Mouse (Mus musculus): Measurements from ENCODE around the gene Rhoq. TPM values are rescaled to one million over a fixed set of nuclear protein-coding genes. Genes with fewer than 3 reads are reported as not detected.

The Rhoq gene
- polyA plus RNA-seq, 1 experiment from 2014 or later, result 18.7 TPM

DNA sequence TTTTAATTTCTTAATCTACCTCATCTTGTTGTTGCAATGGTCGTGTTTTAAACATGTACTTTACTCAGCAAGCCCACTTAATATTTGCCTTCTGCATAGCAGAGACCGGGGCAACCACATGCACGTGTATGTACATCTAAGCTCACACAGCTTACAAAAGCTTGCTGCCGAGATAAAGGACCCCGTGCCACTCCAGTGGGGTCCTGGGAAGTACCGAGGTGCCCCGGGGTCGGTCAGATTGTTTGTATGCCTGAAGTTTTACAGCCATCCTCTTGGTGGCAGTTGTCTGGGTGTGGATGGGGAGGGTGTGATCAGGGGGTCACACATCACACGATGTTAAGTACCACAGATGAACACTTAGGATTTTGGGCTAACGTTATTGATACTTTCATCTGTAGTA lies 3.2 kb downstream of the Rhoq start:
- no peak overlapping the region for H3K27ac ChIP-seq (ENCODE audit: low read depth)
- H3K9ac ChIP-seq (ENCODE audit: low read length), result no peak overlapping the region
- no peak overlapping the region for H3K4me3 ChIP-seq (ENCODE audit: low read depth, low read length)
- peaks cover 20% of the 10 kb centered on the region for H3K36me3 ChIP-seq (ENCODE audit: control insufficient read depth, insufficient read depth, low read length)
- ATAC-seq (replicated peaks; ENCODE audit: low FRiP score, low TSS enrichment, low read depth), result no peak
- WGBS, result 82% methylated on average over 10 of the region's 10 CpGs
- H3K4me2 ChIP-seq (ENCODE audit: low read length), result no peak overlapping the region
- H3K4me1 ChIP-seq (replicated peaks; ENCODE audit: control insufficient read depth, insufficient read depth, low read length), result peaks cover 16% of the 10 kb centered on the region
- no peak for DNase-seq (ENCODE audit: low spot score)
- no peaks in the 10 kb centered on the region for H3K27me3 ChIP-seq (replicated peaks; ENCODE audit: control insufficient read depth, insufficient read depth, low read length)
- H3K9me3 ChIP-seq (ENCODE audit: control insufficient read depth, low read length), result no peaks in the 10 kb centered on the region

DNA sequence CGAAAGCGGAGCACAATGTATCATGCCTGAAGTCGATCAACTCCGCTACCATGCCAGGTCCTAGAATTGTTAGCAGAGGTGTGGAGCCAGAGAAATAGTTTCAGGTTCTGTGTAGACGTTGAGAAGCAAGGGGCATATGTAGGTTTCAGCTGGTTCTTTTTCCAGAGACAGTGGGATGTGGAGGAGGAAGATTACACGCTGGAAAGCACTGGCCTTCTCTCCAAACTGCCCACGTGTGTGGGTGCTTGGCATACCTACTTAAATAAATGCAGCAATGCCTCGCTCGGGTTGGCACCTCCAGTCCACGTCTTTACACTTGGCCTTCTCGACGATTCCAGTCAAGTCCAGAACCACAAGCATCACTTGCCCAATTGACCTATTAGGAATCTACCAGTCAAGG lies 4.2 kb downstream of the Rhoq start:
- WGBS, result 94% methylated on average over 12 of the region's 12 CpGs

GRCm38 (mm10) chr17:86967536-86968525 lies 4.9 kb downstream of the Rhoq start:
- Histone ChIP-seq H3K36me3 (ENCODE audit: control insufficient read depth, insufficient read depth, low read length) (peaks cover 30% of the 10 kb centered on the region), H3K9ac (ENCODE audit: low read length) (no peak overlapping the region), H3K4me2 (ENCODE audit: low read length) (no peak overlapping the region), H3K27ac (ENCODE audit: low read depth) (no peak overlapping the region), H3K9me3 (ENCODE audit: control insufficient read depth, low read length) (no peaks in the 10 kb centered on the region), H3K4me1 (replicated peaks; ENCODE audit: control insufficient read depth, insufficient read depth, low read length) (peaks cover 10% of the 10 kb centered on the region), H3K27me3 (replicated peaks; ENCODE audit: control insufficient read depth, insufficient read depth, low read length) (no peaks in the 10 kb centered on the region), H3K4me3 (ENCODE audit: low read depth, low read length) (no peak overlapping the region)
- 80% methylated on average over 10 of the region's 10 CpGs for WGBS
- ATAC-seq (replicated peaks; ENCODE audit: low FRiP score, low TSS enrichment, low read depth) (no peak), DNase-seq (ENCODE audit: low spot score) (no peak)

More for the DNA sequence above, 4.2 kb downstream of the Rhoq start:
- Histone ChIP-seq H3K27ac (ENCODE audit: low read depth) (no peak overlapping the region), H3K36me3 (ENCODE audit: control insufficient read depth, insufficient read depth, low read length) (peaks cover 23% of the 10 kb centered on the region), H3K9me3 (ENCODE audit: control insufficient read depth, low read length) (no peaks in the 10 kb centered on the region), H3K4me3 (ENCODE audit: low read depth, low read length) (no peak overlapping the region), H3K27me3 (replicated peaks; ENCODE audit: control insufficient read depth, insufficient read depth, low read length) (no peaks in the 10 kb centered on the region), H3K4me2 (ENCODE audit: low read length) (no peak overlapping the region), H3K4me1 (replicated peaks; ENCODE audit: control insufficient read depth, insufficient read depth, low read length) (peaks cover 10% of the 10 kb centered on the region), H3K9ac (ENCODE audit: low read length) (no peak overlapping the region)
- DNase-seq (ENCODE audit: low spot score) (no peak), ATAC-seq (replicated peaks; ENCODE audit: low FRiP score, low TSS enrichment, low read depth) (no peak)

- no peak for ATAC-seq (replicated peaks; ENCODE audit: low FRiP score, low TSS enrichment, low read depth)
These were observed 5.7 kb downstream of the Rhoq start for GRCm38 (mm10) chr17:86968581-86968980.

DNA sequence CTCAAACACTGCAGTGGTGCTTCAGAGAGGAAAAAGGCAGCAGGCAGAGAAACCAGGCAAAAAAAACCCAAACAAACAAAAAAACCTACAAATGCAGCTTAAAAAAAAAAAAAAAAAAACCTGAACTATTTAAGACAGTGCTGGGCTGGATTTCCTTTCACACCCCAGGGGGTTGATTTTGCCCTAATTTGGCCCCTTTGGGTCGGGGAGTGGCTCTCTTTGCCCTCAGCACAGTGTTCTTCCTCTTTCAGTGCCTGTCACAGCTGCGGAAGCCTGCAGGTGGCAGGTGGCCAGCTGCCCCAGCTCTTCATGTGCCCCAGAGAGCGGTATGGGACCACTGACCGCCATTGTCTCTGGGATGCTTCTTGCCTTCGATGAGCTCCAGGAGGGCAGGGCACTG lies 6.7 kb downstream of the Rhoq start:
- ATAC-seq (replicated peaks; ENCODE audit: low FRiP score, low TSS enrichment, low read depth) (no peak), DNase-seq (ENCODE audit: low spot score) (no peak)
- no peak overlapping the region for H3K27ac ChIP-seq (ENCODE audit: low read depth)
- no peak overlapping the region for H3K4me2 ChIP-seq (ENCODE audit: low read length)
- no peak overlapping the region for H3K4me3 ChIP-seq (ENCODE audit: low read depth, low read length)
- H3K4me1 ChIP-seq (replicated peaks; ENCODE audit: control insufficient read depth, insufficient read depth, low read length), result peaks cover 6% of the 10 kb centered on the region
- H3K27me3 ChIP-seq (replicated peaks; ENCODE audit: control insufficient read depth, insufficient read depth, low read length), result no peaks in the 10 kb centered on the region
- 71% methylated on average over 5 of the region's 5 CpGs for WGBS
- H3K9ac ChIP-seq (ENCODE audit: low read length), result no peak overlapping the region
- no peaks in the 10 kb centered on the region for H3K9me3 ChIP-seq (ENCODE audit: control insufficient read depth, low read length)
- H3K36me3 ChIP-seq (ENCODE audit: control insufficient read depth, insufficient read depth, low read length), result peaks cover 42% of the 10 kb centered on the region

More at GRCm38 (mm10) chr17:86968581-86968980, 5.7 kb downstream of the Rhoq start:
- H3K27ac ChIP-seq (ENCODE audit: low read depth), result no peak overlapping the region
- H3K9ac ChIP-seq (ENCODE audit: low read length), result no peak overlapping the region
- WGBS, result 94% methylated on average over 5 of the region's 5 CpGs
- no peak for DNase-seq (ENCODE audit: low spot score)
- H3K4me1 ChIP-seq (replicated peaks; ENCODE audit: control insufficient read depth, insufficient read depth, low read length), result peaks cover 10% of the 10 kb centered on the region
- no peaks in the 10 kb centered on the region for H3K27me3 ChIP-seq (replicated peaks; ENCODE audit: control insufficient read depth, insufficient read depth, low read length)
- peaks cover 32% of the 10 kb centered on the region for H3K36me3 ChIP-seq (ENCODE audit: control insufficient read depth, insufficient read depth, low read length)
- H3K9me3 ChIP-seq (ENCODE audit: control insufficient read depth, low read length), result no peaks in the 10 kb centered on the region
- no peak overlapping the region for H3K4me3 ChIP-seq (ENCODE audit: low read depth, low read length)
- no peak overlapping the region for H3K4me2 ChIP-seq (ENCODE audit: low read length)

GRCm38 (mm10) chr17:86970026-86970750 lies 7.3 kb downstream of the Rhoq start:
- no peak overlapping the region for H3K4me2 ChIP-seq (ENCODE audit: low read length)
- H3K4me1 ChIP-seq (replicated peaks; ENCODE audit: control insufficient read depth, insufficient read depth, low read length), result peaks cover under 1% of the 10 kb centered on the region; the same call in 1 of the 2 replicates
- H3K36me3 ChIP-seq (ENCODE audit: control insufficient read depth, insufficient read depth, low read length), result peaks cover 48% of the 10 kb centered on the region
- no peak overlapping the region for H3K27ac ChIP-seq (ENCODE audit: low read depth)
- H3K4me3 ChIP-seq (ENCODE audit: low read depth, low read length), result no peak overlapping the region
- 90% methylated on average over 14 of the region's 15 CpGs for WGBS
- ATAC-seq (replicated peaks; ENCODE audit: low FRiP score, low TSS enrichment, low read depth) (no peak), DNase-seq (ENCODE audit: low spot score) (no peak)
- H3K9ac ChIP-seq (ENCODE audit: low read length), result no peak overlapping the region
- H3K9me3 ChIP-seq (ENCODE audit: control insufficient read depth, low read length), result no peaks in the 10 kb centered on the region
- no peaks in the 10 kb centered on the region for H3K27me3 ChIP-seq (replicated peaks; ENCODE audit: control insufficient read depth, insufficient read depth, low read length)

DNA sequence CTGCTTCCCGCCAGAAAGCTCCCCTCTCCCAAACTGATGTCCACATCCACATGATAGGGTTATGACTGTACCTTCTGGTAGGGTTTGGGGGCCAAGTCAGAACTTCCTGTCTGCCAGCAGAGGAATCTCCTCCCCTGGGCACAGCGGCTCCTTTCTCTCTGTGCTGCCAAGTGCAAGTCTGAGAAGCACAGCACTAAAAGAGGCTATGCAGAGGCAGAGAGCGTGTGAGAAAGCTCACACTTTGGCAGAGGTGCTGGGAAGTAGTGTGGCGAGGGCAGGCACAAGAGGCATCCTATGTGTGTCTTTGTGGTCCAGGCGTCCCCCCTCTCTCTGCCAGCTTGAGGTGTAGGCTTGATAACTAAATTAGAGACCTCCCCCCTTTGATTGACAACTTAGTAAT lies 8.2 kb downstream of the Rhoq start:
- Histone ChIP-seq H3K9me3 (ENCODE audit: control insufficient read depth, low read length) (no peaks in the 10 kb centered on the region), H3K27ac (ENCODE audit: low read depth) (no peak overlapping the region), H3K4me3 (ENCODE audit: low read depth, low read length) (no peak overlapping the region), H3K9ac (ENCODE audit: low read length) (no peak overlapping the region), H3K4me1 (replicated peaks; ENCODE audit: control insufficient read depth, insufficient read depth, low read length) (no peaks in the 10 kb centered on the region), H3K36me3 (ENCODE audit: control insufficient read depth, insufficient read depth, low read length) (peaks cover 51% of the 10 kb centered on the region), H3K4me2 (ENCODE audit: low read length) (no peak overlapping the region), H3K27me3 (replicated peaks; ENCODE audit: control insufficient read depth, insufficient read depth, low read length) (no peaks in the 10 kb centered on the region)
- ATAC-seq (replicated peaks; ENCODE audit: low FRiP score, low TSS enrichment, low read depth) (no peak), DNase-seq (ENCODE audit: low spot score) (no peak)
- WGBS, result 89% methylated on average over 5 of the region's 5 CpGs

DNA sequence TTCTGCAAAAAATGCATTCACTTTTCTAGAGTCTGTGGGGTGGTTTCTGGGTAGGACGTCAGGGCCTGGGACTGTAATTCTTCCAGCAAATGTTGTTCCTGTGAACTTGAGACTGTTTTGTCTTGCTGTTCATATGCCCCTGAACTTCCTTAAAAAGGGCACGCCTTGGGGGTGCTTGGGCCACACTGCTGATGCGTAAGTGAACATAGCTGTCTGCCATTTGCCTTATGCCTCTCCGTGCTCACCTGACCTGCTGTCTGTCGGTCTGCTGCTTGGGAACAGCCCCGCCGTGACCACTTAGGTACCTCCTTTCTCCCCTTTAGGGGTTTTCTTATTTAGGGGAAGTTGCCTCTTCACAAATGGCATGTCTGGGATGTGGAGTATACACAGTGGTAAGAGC lies 9.0 kb downstream of the Rhoq start:
- Histone ChIP-seq H3K4me2 (ENCODE audit: low read length) (no peak overlapping the region), H3K9me3 (ENCODE audit: control insufficient read depth, low read length) (no peaks in the 10 kb centered on the region), H3K9ac (ENCODE audit: low read length) (no peak overlapping the region), H3K27me3 (replicated peaks; ENCODE audit: control insufficient read depth, insufficient read depth, low read length) (no peaks in the 10 kb centered on the region), H3K36me3 (ENCODE audit: control insufficient read depth, insufficient read depth, low read length) (peaks cover 51% of the 10 kb centered on the region), H3K4me1 (replicated peaks; ENCODE audit: control insufficient read depth, insufficient read depth, low read length) (no peaks in the 10 kb centered on the region), H3K4me3 (ENCODE audit: low read depth, low read length) (no peak overlapping the region), H3K27ac (ENCODE audit: low read depth) (no peak overlapping the region)
- DNase-seq (ENCODE audit: low spot score), result no peak
- WGBS, result 90% methylated on average over 7 of the region's 7 CpGs
- ATAC-seq (replicated peaks; ENCODE audit: low FRiP score, low TSS enrichment, low read depth), result no peak
